Mouse (Mus musculus): ENCODE measurements at regions not wholly inside any gene's neighbourhood (a gene's known extent, or its start where the extent isn't known, plus 50 kb on each side); places are given as distances from the start of the nearest gene placed in this dataset.

GRCm38 (mm10) chr5:83622612-83623374 lies 267.8 kb upstream of the Tecrl start:
- TF ChIP-seq CTCF (IDR thresholded peaks at IDR 0.05; ENCODE audit: borderline replicate concordance, extremely low read depth, insufficient read depth, insufficient read length) = no peak
- no peak for TF ChIP-seq POLR2A (IDR thresholded peaks at IDR 0.05; ENCODE audit: borderline replicate concordance, extremely low read depth, insufficient read depth, insufficient read length, poor library complexity, severe bottlenecking)
